Mouse (Mus musculus) ovary, postnatal 10 days (tissue): ENCODE data around the gene Scarf1.

Source experiments
- DNase-seq: peaks from one replicate; pipeline ENCODE4 v3.0.0; 2022; ENCODE audit warnings: low spot score

The Scarf1 gene

DNA sequence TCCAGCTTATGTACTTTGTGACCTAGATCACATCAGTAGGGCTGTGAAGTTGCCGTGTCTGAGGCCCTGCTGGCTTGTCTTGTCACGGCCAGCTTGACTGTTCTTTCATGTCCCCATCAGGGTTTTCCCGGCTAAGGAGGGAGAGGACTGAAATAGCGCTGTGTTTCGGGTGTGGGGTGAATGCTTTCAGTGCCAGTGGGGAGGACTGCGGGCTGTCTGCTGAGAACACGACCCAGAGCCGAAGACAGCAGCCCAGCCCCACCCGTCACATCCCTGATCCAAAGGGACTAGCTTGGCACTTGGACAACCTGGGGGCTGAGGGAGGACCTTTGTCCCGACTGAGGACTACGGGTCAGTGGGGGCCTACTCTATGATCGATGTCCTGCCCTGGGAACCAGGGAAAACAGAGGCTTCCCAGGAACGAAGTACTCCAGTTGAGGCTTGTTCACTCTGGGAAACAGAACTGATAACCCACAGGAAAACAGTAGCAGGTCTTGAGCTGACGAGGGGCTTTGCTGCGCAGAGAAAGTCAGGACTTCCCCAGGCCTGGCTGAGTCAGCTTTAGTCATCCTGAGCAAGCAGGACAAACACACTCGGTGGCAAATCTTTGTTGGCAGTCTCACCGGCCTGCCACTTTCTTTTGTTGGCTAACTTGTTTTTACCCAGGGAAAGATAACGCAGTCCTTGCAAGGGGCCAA lies 50.7 kb downstream of the Scarf1 start:
- no peak for DNase-seq

DNA sequence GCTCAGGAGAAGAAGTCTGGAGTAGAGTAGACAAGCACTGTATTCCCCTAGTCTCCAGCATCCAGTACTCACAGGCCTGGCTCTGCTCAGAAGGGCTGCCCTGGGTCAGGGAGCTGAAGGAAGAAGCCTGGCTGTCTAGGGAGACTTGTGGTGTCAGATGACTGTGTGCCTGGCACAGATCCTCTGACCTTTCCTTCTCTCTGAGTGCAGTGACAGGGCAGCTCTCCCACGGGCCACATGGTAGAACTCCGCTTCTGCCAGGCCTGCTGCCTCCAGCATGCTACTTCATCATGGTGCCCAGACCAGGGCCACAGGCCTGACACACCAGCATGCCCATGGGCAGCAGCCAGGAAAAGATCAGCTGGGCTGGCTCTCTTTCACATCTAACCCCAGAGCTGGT lies 52.5 kb downstream of the Scarf1 start:
- no peak for DNase-seq

DNA sequence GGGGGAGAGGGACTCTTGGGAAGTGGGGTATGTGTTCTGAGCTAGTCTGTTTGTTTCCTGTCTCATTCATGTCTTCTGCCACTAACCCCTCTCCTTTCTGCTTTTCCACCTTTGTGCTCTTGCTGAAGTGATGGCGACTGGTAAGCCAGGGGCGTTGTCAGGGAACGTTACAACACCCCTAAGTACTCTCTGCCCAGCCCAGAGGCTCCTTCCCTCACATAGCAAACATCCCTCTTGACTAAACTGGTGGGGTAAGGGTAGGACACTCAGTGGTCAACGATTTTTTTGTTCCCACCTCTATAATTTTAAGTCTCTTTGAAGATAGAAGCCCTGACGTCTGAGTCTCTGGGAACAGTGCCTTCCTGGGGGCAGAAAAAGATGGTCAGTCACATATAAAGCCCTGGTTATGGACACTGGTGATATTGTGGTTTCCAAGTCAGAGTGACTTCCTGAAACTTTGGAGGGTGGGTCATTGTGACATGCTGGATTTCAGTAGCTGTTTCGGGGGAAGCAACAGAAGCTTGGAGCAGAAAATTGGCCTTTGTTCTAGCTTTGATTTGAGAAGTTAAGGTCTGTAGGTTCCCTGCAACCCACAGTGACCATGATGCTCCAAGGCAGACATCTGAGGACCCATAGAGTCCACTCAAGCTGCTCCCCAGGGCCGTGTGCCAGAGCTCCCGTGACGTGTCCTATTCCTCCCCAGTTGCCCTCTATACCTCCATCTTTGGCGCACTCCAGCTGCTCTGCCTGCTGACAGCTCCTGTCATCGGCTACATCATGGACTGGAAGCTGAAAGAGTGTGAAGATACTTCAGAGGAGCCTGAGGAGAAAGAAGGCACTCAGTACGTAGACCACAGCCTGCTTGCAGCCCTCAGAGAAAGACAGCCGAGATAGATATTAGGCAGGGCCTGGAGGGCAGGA lies 53.2 kb downstream of the Scarf1 start:
- no peak for DNase-seq

DNA sequence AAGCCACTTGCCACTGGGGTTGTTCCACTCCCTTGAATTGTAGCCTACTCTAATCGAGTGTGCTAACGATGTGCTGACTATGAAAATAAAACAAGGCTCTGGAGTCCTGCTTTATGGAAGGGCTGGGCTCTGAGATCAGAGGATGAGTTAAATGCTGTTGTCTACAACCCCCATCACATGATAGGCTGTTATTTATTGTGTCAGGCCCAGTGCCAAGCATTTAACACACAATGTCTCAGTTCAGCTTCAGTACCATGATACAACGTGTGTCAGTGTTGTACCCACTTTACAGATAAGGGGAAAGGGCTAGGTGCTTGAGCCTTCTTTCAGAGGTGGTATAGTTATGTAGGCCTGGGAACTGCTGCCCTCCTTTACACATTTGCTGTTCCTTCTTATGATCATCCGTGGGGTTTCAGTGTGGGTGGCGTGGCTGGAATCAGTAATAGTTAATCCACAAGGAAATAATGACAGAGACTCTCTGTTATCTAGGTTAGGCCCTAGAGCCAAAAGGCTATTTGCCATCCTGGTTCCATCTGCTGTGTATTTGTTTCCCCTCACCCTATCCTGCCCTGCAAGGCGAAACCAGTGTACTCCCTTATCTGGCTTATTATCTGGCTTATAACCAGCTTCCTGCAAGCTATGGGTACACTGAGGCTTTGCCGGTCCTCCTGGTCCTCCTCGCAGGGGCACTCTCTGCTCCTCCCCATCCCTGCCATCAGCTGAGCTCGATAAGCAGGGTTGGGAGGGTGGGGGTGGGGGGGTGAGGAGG lies 54.2 kb downstream of the Scarf1 start:
- no peak for DNase-seq

DNA sequence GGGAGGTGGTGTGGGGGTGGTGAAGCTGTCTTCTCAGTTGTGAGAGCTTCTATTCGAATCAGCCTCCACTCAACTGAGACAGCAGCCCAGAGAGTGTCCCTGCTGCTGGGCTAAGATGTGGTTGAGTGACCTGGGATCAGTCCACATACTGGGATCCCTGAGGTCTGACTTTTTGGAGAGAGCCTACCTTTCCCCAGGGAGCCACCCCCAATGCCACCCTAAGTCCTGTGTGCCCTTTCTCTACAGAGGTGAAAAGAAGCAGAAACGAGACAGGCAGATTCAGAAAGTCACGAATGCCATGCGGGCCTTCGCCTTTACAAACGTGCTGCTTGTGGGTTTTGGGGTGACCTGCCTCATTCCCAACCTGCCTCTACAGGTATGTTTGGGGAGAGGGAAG lies 54.8 kb downstream of the Scarf1 start:
- DNase-seq = no peak

DNA sequence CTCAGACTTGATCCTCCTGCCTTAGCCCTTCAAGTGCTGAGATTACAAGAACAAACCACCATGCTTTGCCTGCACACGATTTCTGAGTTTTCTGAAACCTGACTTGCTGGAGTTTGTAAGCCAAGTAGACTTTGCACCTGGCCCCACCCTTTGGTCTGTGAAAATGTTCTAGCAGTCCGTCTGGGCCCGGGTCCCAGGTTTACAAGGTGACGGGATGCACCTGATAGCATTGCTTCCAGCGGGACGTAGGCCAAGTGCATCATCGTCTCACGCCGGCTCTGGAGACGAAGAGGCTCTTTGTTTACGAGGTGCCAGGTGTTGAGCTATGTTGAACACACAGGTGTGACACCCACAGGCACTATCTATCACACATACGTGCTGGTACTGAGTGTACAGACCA lies 55.6 kb downstream of the Scarf1 start:
- no peak for DNase-seq

DNA sequence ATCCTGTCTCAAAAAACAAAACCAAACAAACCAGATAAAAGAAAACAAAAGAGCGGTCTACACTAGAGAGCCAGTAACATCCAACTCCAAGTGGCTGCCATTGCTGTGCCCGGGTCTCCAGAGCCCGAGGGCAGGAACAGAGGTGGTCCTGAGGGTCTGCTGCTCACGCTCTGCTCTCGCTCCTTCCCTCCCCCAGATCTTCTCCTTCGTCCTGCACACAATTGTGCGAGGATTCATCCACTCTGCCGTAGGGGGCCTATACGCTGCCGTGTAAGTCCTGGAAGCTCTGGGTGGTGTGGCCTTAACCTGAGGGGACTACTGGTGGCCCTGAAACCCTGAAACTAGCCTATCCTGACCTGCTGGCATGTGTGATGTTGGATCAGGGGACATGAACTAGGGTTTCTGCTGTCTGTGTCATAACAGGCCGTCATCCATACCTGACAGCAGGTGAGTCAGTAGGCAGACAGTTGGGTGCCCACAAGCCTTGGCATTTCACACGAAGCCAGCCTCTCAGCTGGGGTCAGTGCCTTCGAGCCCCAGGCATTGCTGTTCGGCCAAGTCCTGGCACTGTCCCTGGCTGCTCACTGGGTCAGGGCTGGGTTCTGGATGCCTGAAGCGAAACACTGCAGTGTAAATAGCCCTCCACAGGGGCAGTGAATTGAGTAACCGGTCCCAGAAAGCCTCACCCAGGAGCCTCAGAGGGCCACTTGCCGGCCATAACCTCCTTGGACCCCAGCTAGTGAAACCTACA lies 57.2 kb downstream of the Scarf1 start:
- no peak for DNase-seq

DNA sequence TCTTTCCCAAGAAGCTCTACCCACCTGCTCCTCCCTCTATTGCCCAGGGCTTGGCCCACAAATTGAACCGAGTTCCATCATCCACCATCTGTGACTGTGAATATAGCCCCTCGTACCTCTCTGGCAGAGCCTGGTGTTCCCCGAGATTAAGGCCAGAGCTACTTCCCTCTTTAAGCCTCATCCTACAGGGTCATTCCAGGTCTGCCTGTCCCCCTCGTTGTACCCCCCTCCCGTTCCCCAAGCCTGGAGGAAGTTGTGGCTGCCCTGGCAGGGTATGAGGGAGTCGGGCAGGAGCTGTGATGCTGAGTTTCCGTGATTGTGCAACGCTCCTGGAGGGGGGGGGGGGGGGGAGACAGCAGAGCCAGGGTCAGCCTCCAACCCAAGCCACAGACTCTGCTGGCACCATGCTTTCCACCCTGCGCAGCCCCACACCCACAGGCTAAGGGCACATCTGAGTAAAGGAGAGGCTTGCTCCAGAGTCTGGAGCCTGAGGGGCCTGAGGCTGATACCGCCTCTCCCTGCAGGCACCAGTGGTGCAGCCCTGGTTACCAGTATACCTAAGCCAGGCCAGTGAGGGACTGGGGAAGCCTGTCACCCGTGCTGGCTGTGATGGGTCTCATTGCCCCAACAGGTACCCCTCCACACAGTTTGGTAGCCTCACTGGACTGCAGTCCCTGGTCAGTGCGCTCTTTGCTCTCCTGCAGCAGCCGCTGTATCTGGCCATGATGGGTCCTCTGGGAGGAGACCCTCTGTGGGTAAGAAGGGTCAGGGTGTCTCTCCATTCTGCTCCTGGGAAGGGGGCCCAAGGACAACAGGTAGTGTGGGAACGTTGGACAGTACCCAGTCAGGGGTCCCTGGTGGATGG lies 58.0 kb downstream of the Scarf1 start:
- no peak for DNase-seq

DNA sequence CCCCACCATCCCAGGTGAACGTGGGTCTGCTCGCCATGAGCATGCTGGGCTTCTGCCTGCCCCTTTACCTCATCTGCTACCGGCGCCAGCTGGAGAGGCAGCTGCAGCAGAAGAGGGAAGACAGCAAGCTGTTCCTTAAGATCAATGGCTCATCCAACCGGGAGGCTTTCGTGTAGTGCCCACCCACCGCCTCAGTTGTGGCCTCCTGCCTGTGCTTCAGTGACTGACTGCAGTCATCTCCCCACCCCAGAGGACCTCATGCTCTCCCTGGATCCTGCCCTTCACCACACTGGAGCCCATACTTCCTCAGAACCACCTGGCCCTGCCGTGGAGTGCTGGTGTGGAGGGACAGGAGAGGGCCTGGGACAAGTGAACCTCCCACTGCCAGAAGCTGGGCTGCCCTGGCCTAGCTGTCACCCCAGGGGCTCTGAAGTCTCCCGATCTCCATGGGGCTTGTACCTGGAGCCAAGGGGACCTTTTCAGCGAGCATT lies 59.0 kb downstream of the Scarf1 start:
- no peak for DNase-seq

DNA sequence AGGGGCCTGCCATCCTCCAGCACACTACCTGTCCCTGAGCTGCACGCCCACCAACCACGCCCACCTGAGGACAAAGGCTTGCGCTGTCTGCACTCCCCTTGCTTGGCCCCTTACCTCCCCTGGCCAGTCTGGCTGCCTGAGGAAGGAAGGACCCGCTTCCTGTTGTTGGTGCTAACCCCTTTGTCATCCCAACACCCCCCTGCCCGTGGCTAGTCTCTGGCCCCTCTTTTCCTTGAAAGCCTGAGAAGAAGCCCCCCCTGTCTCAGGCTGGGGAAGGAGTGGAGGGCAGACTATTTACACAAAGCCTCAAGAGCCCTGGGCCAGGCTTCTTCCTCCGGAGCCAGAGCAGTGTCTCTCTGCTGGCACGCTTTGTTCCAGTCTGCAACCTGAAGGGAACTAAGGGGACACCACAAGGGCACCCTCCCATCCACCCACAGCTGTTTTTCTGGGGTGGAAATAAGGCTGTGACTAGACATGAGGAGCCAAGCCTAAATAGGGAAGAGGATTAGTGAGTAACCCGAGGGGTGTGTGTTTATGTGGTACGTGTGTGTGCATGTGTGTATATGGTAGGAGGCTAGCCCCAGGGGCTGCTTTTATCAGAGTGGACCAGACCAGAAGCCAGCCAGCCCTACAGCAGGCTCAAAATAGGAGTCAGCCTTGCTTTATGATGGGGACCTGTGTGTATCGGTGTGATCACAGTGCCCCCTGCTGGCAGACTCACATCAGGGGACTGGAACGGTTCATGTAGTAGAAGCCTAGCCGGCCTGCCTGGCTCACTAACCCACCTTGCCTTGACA lies 59.7 kb downstream of the Scarf1 start:
- DNase-seq = peak; percentile 91

DNA sequence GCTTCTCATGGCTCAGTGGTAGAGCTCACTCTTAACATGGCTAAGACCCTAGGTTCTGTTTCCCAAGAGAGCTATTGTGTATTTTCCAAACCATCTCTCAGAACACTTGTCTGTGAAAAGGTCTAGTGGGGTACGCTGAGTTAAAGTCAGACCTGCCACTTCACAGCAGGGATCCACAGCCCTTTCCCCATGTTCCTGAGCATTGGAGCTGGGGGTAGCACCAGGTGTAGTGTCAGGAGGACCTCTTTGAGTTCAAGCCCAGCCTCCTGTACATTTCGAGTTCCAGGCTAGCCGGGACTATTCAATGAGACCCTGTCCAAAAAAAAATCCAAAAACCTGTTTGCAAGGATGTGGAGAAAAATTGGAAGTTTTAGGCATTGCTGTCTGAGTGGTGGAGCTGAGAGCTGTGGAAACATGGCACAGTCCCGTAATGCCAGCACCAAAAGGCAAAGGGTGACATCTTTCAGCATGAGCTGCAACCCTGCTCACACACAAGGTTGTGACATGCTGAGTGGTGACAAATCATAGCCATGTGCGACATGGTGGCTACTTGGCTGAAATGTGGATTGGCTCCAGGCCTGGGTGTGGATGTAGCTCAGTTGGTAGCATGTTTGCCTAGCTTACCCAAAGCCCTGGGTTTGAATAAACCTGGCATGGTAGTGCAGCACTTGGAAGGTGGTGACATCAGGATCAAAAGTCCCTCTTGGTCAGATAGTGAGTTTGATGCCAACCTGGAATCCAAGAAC lies 61.2 kb downstream of the Scarf1 start:
- DNase-seq = no peak

DNA sequence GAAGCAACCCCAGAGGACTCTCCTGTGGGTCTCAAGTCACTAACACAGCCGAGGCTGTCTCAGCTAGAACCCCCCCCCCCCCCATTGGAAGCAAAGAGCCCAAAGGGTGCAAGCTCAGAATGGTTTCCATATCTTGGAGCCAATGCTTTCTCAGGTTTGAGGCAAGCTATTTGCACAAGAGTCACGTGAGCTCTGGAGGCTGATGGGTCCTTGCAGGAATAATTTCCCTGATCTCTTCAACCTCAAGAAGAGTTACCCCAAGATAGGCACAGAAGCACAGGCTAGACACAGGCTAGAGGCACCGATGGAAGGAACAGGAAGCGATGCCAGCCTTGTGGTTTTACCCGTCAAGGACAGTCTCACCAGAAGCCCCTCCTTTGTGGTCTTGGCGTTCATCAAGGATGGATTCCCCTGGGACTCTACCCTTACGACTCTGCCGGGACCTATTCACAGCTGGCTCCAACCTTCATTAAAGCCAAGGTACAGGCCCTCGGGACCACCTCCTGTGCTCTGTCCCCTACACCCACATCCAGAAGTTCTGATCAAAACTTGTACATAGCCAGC lies 62.3 kb downstream of the Scarf1 start:
- DNase-seq = no peak
